Mouse (Mus musculus): ENCODE results near the gene Gpm6a.

The Gpm6a gene

GRCm38 (mm10) chr8:55017071-55017470 lies 62.4 kb downstream of the Gpm6a start:
- DNase-seq: no peak

DNA sequence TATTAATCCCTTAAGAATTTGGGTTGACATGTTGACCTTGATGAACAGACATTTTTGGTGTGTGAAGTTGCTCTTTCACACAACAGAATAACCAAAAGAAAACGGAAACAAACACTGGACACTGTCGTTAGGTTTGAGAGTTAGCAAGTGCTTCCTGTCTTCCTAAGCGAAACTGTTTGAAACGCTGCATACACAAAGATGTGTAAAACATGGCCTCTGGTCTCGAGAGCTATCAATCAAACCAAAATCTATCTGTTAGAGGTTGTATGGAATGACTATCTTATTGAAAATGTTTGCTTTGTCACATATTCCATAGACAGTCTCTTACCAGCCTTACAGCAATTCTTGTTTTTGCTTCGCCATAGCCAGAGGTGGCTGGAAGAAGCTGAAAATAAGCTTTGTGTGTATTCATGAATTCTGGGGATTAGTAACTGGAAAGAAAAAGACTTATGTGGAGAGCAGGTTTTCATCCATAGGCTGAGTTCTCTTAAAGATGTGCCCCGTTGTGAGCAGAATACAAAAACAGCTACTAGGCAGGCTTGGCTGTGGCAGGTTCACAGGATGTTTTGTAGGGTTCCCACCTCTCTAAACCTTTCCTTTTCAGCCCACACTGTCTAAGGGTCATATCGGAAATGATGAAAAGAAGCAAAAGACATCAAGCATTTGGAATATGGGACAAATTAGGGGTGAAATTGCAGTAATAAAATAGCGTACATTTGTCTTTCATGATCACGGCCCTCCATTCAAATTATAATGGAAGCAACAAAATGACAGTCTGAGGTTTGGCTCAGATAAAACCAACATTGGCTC lies 71.4 kb downstream of the Gpm6a start:
- no peak for DNase-seq

- DNase-seq: no peak
These were observed 72.0 kb downstream of the Gpm6a start for GRCm38 (mm10) chr8:55026661-55027000.

GRCm38 (mm10) chr8:55028371-55028770 lies 73.7 kb downstream of the Gpm6a start:
- no peak for DNase-seq

DNA sequence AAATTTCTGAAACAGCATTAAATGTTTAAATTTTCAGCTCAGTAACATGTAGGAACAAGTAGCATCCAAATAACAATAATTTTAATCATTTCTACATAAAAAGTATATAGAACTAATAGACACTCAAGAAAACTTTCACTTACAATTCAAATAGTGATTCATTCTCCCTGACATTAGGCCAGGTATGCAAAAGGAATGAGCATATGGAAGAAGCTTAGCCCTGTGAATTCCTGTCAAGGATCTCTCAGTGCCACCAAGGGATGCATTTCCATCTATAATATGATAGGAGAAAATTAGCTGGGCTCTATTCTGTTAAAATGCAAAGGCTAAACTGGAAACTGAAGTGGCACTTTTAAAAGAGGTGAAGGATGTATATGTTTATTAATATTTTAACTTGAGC lies 76.5 kb downstream of the Gpm6a start:
- no peak for DNase-seq

DNA sequence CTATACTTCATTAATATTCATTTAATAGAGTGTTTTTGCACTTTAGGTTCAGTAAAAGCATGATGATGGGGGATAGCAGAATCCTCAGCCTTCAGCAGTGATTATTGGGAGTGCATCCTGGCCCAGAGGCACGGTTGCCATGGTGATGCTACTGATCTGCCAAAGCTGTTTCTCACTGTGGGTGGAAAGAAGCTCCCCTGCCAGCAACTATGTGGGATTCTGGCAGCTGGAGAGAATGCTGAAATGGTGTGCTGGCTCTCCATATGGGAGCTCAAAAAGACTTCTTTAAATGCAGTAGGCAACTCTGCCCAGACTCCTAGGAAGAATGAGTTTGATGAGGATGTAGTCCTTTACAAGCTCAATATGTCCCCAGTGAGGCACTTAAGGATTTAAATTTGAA lies 79.7 kb downstream of the Gpm6a start:
- peak; percentile 97 for DNase-seq

DNA sequence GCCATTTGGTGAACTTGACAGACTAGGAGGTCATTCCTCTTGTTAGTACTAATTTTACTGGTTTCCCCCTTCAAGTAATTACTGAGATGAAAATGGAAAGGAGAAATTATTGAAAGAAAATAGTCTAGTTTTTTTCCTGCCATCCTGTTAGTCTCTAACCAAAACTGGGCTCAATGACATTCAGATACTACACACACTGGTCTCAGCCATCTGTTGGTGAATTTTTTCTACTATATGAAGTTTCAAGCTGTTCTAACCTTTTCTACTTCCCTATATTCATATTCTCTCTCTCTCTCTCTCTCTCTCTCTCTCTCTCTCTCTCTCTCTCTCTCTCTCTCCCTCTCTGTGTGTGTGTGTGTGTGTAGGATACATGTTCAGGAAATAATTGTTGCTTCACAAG lies 80.8 kb downstream of the Gpm6a start:
- no peak for DNase-seq

- peak; percentile 94 for DNase-seq
These were observed 88.3 kb downstream of the Gpm6a start for GRCm38 (mm10) chr8:55042955-55043354.

DNA sequence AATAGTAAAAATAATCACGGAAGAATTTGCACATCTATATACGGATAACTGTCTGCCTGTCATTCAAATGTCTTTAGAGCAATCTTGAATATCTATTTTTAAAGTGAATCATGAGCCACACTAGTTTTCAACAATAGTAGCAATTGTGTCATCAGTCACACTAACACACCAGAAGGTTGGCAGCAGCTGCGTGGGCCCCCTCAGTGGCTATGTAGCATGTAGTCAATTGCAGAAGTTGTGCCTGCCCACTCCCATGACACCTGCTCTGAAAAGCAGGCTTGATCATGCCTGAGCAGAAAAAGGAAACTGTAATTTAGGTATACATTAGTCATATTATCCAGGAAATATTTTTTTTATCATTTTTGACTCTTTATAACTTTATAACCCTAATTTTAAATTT lies 93.8 kb downstream of the Gpm6a start:
- no peak for DNase-seq

- DNase-seq: peak; percentile 30
These were observed 95.3 kb downstream of the Gpm6a start for GRCm38 (mm10) chr8:55049979-55050378.

GRCm38 (mm10) chr8:55068811-55069210 lies 114.2 kb downstream of the Gpm6a start:
- peak; percentile 56 for DNase-seq

DNA sequence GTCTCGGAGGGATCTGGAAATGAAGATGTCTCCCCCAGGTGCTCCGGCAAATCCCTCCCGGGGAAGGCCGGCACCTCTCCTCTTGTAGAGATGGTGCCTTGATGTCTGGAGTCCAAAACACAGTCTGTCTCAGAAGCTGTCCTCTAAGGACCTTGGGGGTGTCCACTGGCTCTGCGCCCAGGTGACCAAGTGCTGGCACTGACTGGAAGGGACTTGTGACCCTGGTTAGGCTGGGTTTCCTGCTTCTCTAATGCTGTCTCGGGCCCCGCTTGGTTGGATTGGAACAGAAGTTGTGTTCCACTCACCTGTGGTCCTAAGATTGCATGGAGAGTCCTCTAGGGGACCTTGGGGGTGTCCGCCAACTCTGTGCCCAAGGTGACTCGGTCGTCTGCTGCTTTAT lies 118.8 kb downstream of the Gpm6a start:
- DNase-seq: peak; percentile 26

GRCm38 (mm10) chr8:55102195-55102594 lies 147.6 kb downstream of the Gpm6a start:
- DNase-seq: no peak

- no peak for DNase-seq
These were observed 148.4 kb downstream of the Gpm6a start for GRCm38 (mm10) chr8:55103065-55103464.

DNA sequence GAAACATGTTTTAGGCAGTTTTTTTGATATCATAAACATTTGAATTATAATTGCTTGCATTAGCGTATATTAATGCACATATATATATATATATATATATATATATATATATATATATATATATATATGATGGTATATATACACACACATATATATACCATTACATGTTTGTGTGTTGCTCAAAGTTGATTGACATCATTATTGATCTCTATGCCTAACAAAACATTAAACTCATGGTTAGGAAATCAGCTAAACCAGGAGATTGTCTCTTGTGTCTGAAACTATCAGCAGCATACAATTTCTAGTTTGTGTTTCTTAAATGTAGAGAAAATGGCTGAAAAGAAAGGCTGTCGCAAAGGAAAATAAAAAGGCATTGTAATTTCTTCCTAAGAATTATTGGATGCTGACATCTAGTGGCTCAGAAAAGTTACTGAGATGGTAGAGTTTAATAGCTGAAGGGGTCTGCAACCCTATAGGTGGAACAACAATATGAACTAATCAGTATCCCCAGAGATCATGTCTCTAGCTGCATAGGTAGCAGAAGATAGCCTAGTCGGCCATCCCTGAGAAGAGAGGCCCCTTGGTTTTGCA lies 149.3 kb downstream of the Gpm6a start:
- DNase-seq: no peak
